Mouse (Mus musculus): ENCODE results near the gene Tsg101. TPM values are rescaled to one million over a fixed set of nuclear protein-coding genes. Genes with fewer than 3 reads are reported as not detected.

Tsg101 gene
- total and polyA plus RNA-seq, 2 experiments from 2014 or later = 105 to 279 TPM

GRCm38 (mm10) chr7:46957831-46958691, 38.3 kb upstream of the Tsg101 start, which contains the start of gene Uevld:
Uevld (minus strand) TSS chr7:46958527.
- no peaks in the 10 kb centered on the region for H3K27me3 ChIP-seq (ENCODE audit: insufficient read depth, low read length)
- H3K9me3 ChIP-seq (ENCODE audit: low read length) = no peaks in the 10 kb centered on the region
- H3K9ac ChIP-seq (replicated peaks; ENCODE audit: low read length) = peak within 1 kb of the TSS; percentile 72
- WGBS = 1% methylated on average over 51 of the region's 51 CpGs
- peak; percentile 45 for TF ChIP-seq CTCF (IDR thresholded peaks at IDR 0.05; ENCODE audit: low read depth)
- H3K27ac ChIP-seq = peak within 1 kb of the TSS; percentile 17; the same call in 1 of the 2 replicates
- peak within 1 kb of the TSS; percentile 61 for H3K4me3 ChIP-seq (ENCODE audit: low read length)
- peak; percentile 94 for DNase-seq (ENCODE audit: low spot score)
- H3K4me2 ChIP-seq (ENCODE audit: low read depth, low read length) = peak within 1 kb of the TSS; percentile 73
- no peaks in the 10 kb centered on the region; the same call in 1 of the 2 replicates for H3K4me1 ChIP-seq (ENCODE audit: insufficient read depth, low read length)
- peaks cover 19% of the 10 kb centered on the region for H3K36me3 ChIP-seq (ENCODE audit: insufficient read depth, low read length)
- ATAC-seq = peak; percentile 91

GRCm38 (mm10) chr7:46935847-46936246, 16.1 kb upstream of the Tsg101 start:
- peak; percentile 69 for TF ChIP-seq CTCF (IDR thresholded peaks at IDR 0.05; ENCODE audit: low read depth)
- H3K4me3 ChIP-seq (ENCODE audit: low read length) = no peak overlapping the region
- peaks cover 12% of the 10 kb centered on the region for H3K36me3 ChIP-seq (ENCODE audit: insufficient read depth, low read length)
- H3K9me3 ChIP-seq (ENCODE audit: low read length) = no peaks in the 10 kb centered on the region
- DNase-seq (ENCODE audit: low spot score) (peak; percentile 77), ATAC-seq (peak; percentile 67)
- no peak overlapping the region for H3K27ac ChIP-seq
- no peaks in the 10 kb centered on the region for H3K27me3 ChIP-seq (ENCODE audit: insufficient read depth, low read length)
- 42% methylated on average over 4 of the region's 4 CpGs for WGBS
- H3K4me1 ChIP-seq (ENCODE audit: insufficient read depth, low read length) = no peaks in the 10 kb centered on the region
- no peak overlapping the region for H3K4me2 ChIP-seq (ENCODE audit: low read depth, low read length)
- no peak overlapping the region for H3K9ac ChIP-seq (replicated peaks; ENCODE audit: low read length)

- ATAC-seq (no peak), DNase-seq (ENCODE audit: low spot score) (no peak)
- Histone ChIP-seq H3K4me3 (ENCODE audit: low read length) (no peak overlapping the region), H3K36me3 (ENCODE audit: insufficient read depth, low read length) (peaks cover 18% of the 10 kb centered on the region), H3K27me3 (ENCODE audit: insufficient read depth, low read length) (no peaks in the 10 kb centered on the region), H3K27ac (no peak overlapping the region), H3K4me2 (ENCODE audit: low read depth, low read length) (no peak overlapping the region), H3K4me1 (ENCODE audit: insufficient read depth, low read length) (no peaks in the 10 kb centered on the region), H3K9me3 (ENCODE audit: low read length) (no peaks in the 10 kb centered on the region), H3K9ac (replicated peaks; ENCODE audit: low read length) (no peak overlapping the region)
- 87% methylated on average over 8 of the region's 8 CpGs for WGBS
- TF ChIP-seq CTCF (IDR thresholded peaks at IDR 0.05; ENCODE audit: low read depth) = no peak
Observed at GRCm38 (mm10) chr7:46934788-46935187, 15.0 kb upstream of the Tsg101 start.

GRCm38 (mm10) chr7:46931370-46931769, 11.6 kb upstream of the Tsg101 start:
- no peak overlapping the region for H3K27ac ChIP-seq
- TF ChIP-seq CTCF (IDR thresholded peaks at IDR 0.05; ENCODE audit: low read depth) = no peak
- H3K9ac ChIP-seq (replicated peaks; ENCODE audit: low read length) = no peak overlapping the region
- ATAC-seq (no peak), DNase-seq (ENCODE audit: low spot score) (no peak)
- 97% methylated on average over 3 of the region's 3 CpGs for WGBS
- H3K9me3 ChIP-seq (ENCODE audit: low read length) = no peaks in the 10 kb centered on the region
- H3K4me1 ChIP-seq (ENCODE audit: insufficient read depth, low read length) = no peaks in the 10 kb centered on the region
- peaks cover 23% of the 10 kb centered on the region for H3K36me3 ChIP-seq (ENCODE audit: insufficient read depth, low read length)
- H3K27me3 ChIP-seq (ENCODE audit: insufficient read depth, low read length) = no peaks in the 10 kb centered on the region
- no peak overlapping the region for H3K4me2 ChIP-seq (ENCODE audit: low read depth, low read length)
- H3K4me3 ChIP-seq (ENCODE audit: low read length) = no peak overlapping the region

- Histone ChIP-seq H3K9me3 (ENCODE audit: low read length) (no peaks in the 10 kb centered on the region), H3K9ac (replicated peaks; ENCODE audit: low read length) (no peak overlapping the region), H3K4me2 (ENCODE audit: low read depth, low read length) (no peak overlapping the region), H3K27ac (no peak overlapping the region), H3K36me3 (ENCODE audit: insufficient read depth, low read length) (peaks cover 16% of the 10 kb centered on the region), H3K4me3 (ENCODE audit: low read length) (no peak overlapping the region), H3K27me3 (ENCODE audit: insufficient read depth, low read length) (no peaks in the 10 kb centered on the region), H3K4me1 (ENCODE audit: insufficient read depth, low read length) (no peaks in the 10 kb centered on the region)
- ATAC-seq (no peak), DNase-seq (ENCODE audit: low spot score) (no peak)
- WGBS = 93% methylated on average over 5 of the region's 5 CpGs
- TF ChIP-seq CTCF (IDR thresholded peaks at IDR 0.05; ENCODE audit: low read depth) = no peak
Observed at GRCm38 (mm10) chr7:46928291-46928690, 8.5 kb upstream of the Tsg101 start.

GRCm38 (mm10) chr7:46922075-46922474, 2.3 kb upstream of the Tsg101 start:
- H3K27me3 ChIP-seq (ENCODE audit: insufficient read depth, low read length) = no peaks in the 10 kb centered on the region
- H3K9ac ChIP-seq (replicated peaks; ENCODE audit: low read length) = no peak overlapping the region
- H3K9me3 ChIP-seq (ENCODE audit: low read length) = no peaks in the 10 kb centered on the region
- TF ChIP-seq CTCF (IDR thresholded peaks at IDR 0.05; ENCODE audit: low read depth) = no peak
- H3K4me1 ChIP-seq (ENCODE audit: insufficient read depth, low read length) = no peaks in the 10 kb centered on the region
- no peaks in the 10 kb centered on the region for H3K36me3 ChIP-seq (ENCODE audit: insufficient read depth, low read length)
- no peak overlapping the region for H3K27ac ChIP-seq
- no peak for ATAC-seq
- H3K4me2 ChIP-seq (ENCODE audit: low read depth, low read length) = no peak overlapping the region
- no peak overlapping the region for H3K4me3 ChIP-seq (ENCODE audit: low read length)
- DNase-seq (ENCODE audit: low spot score) = no peak
- WGBS = 59% methylated on average over 4 of the region's 4 CpGs
